8 mouse cellular contexts compared by ENCODE assay signal in the genomic region with DNA sequence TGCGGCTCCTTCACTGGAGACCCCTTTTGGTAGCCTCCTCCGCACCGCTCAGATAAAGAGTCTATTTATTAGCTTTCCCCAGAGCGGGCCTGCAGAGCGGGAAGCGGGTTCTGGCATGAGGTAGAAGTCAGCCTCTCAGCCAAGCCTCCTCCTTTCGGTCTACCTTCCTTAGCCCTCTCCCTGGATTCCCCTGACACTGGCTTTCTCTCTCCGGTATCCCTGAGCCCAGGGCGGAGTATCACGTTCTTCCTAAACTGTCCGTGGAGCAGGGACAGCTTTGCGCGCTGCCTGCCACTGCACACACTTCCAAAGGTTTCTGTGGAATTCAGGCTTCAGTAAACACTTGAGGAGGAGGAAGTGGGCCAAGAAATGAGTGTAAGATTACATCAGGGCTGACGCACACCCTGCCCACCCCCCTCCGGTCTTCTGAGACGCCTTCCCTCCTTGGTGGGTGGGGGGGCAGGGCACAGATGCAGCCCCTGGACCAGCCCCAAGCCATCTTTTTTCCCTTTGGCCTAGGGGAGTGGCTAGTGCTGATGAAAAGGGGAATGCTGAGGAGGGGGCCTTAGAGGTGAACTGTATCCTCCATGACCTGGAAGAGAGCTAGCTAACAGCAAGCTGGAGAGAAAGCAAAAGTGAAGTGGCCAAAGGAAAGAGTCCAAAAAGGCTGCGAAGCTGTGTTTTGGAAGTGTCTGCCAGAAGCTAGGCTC. TPM values are rescaled to one million over a fixed set of nuclear protein-coding genes. Genes with fewer than 3 reads are reported as not detected.
DNase-seq lines count a peak whose midpoint lies in the region; ATAC-seq and TF ChIP-seq lines count a peak whose summit lies in the region.

No protein-coding gene starts in this region.

- H3K27ac ChIP-seq in bone marrow macrophage, adult 2 months (ENCODE audit: insufficient read depth, low read depth, low read length): peak overlapping the region; percentile 49
- H3K27ac ChIP-seq in hindbrain, embryonic 16.5 days (ENCODE audit: low read depth, low read length): peak overlapping the region; percentile 40
- peak overlapping the region; percentile 45; the same call in 1 of the 2 replicates for H3K27ac ChIP-seq in liver, embryonic 16.5 days (ENCODE audit: low read length)
- H3K27ac ChIP-seq in olfactory bulb, adult 2 months (ENCODE audit: insufficient read depth, low read depth, low read length): peak overlapping the region; percentile 48

- no peak for TF ChIP-seq CTCF in bone marrow macrophage, adult 2 months (IDR thresholded peaks at IDR 0.05; ENCODE audit: low read depth, low read length)
- no peak for TF ChIP-seq CTCF in olfactory bulb, adult 2 months (IDR thresholded peaks at IDR 0.05; ENCODE audit: insufficient read depth, low read depth, low read length)

- H3K4me2 ChIP-seq in hindbrain, embryonic 16.5 days (ENCODE audit: low read length): peak overlapping the region; percentile 18
- no peak overlapping the region for H3K4me2 ChIP-seq in liver, embryonic 16.5 days (ENCODE audit: low read depth, low read length)

- peak; percentile 70 for ATAC-seq in hindbrain, embryonic 16.5 days
- ATAC-seq in liver, embryonic 16.5 days (ENCODE audit: low read depth): no peak

- DNase-seq in 3134 (ENCODE audit: extremely low read depth, insufficient read length, low spot score): peak; percentile 58
- DNase-seq in gastrocnemius, postnatal 14 days: peak; percentile 61
- DNase-seq in thymus, postnatal 4 days: no peak
- DNase-seq in left cerebral cortex, adult 11 months (ENCODE audit: low spot score): no peak

- 11% methylated on average over 17 of the region's 17 CpGs for WGBS in hindbrain, embryonic 16.5 days
- WGBS in liver, embryonic 16.5 days (ENCODE audit: insufficient replicate concordance): 48% methylated on average over 17 of the region's 17 CpGs
- 19% methylated on average over 17 of the region's 17 CpGs for WGBS in olfactory bulb, adult 2 months

- peak overlapping the region; percentile 2 for H3K9ac ChIP-seq in hindbrain, embryonic 16.5 days (ENCODE audit: low read depth, low read length)
- H3K9ac ChIP-seq in liver, embryonic 16.5 days (ENCODE audit: low read depth, low read length): no peak overlapping the region

- intact Hi-C loops in gastrocnemius, postnatal 14 days (cut with DNase I; ENCODE audit: low total_unique reads): no loop called here

- H3K4me1 ChIP-seq in bone marrow macrophage, adult 2 months (ENCODE audit: control insufficient read depth, insufficient read depth, low read length): peaks cover 54% of the 10 kb centered on the region
- H3K4me1 ChIP-seq in hindbrain, embryonic 16.5 days (ENCODE audit: control insufficient read depth, insufficient read depth, low read depth, low read length): peaks cover 16% of the 10 kb centered on the region
- H3K4me1 ChIP-seq in liver, embryonic 16.5 days (ENCODE audit: control insufficient read depth, low read depth, low read length): peaks cover 37% of the 10 kb centered on the region
- peaks cover 28% of the 10 kb centered on the region for H3K4me1 ChIP-seq in olfactory bulb, adult 2 months (ENCODE audit: control insufficient read depth, insufficient read depth, low read length)

- no peak overlapping the region for H3K4me3 ChIP-seq in bone marrow macrophage, adult 2 months (ENCODE audit: insufficient read depth, low read length)
- H3K4me3 ChIP-seq in hindbrain, embryonic 16.5 days (ENCODE audit: low read length): no peak overlapping the region
- H3K4me3 ChIP-seq in liver, embryonic 16.5 days (ENCODE audit: low read depth, low read length): no peak overlapping the region
- H3K4me3 ChIP-seq in olfactory bulb, adult 2 months (ENCODE audit: insufficient read depth, low read depth, low read length): no peak overlapping the region

- no peaks in the 10 kb centered on the region for H3K36me3 ChIP-seq in hindbrain, embryonic 16.5 days (ENCODE audit: control insufficient read depth, insufficient read depth, low read length)
- no peaks in the 10 kb centered on the region for H3K36me3 ChIP-seq in liver, embryonic 16.5 days (ENCODE audit: control insufficient read depth, insufficient read depth)

- H3K9me3 ChIP-seq in hindbrain, embryonic 16.5 days (ENCODE audit: control insufficient read depth, low read length): no peaks in the 10 kb centered on the region
- H3K9me3 ChIP-seq in liver, embryonic 16.5 days (replicated peaks; ENCODE audit: control insufficient read depth, low read length): no peaks in the 10 kb centered on the region

- TF ChIP-seq POLR2A in bone marrow macrophage, adult 2 months (IDR thresholded peaks at IDR 0.05; ENCODE audit: borderline replicate concordance, low read depth, low read length): no peak
- TF ChIP-seq POLR2A in olfactory bulb, adult 2 months (IDR thresholded peaks at IDR 0.05; ENCODE audit: insufficient read depth, low read depth, low read length): 0 out of 2 replicates have a peak, but pooled peaks have one; percentile 22

- no peaks in the 10 kb centered on the region for H3K27me3 ChIP-seq in hindbrain, embryonic 16.5 days (replicated peaks; ENCODE audit: control insufficient read depth, insufficient read depth, low read length)
- no peaks in the 10 kb centered on the region for H3K27me3 ChIP-seq in liver, embryonic 16.5 days (ENCODE audit: control insufficient read depth, insufficient read depth, low read depth, low read length)

RNA-seq across cellular contexts. Expression of gene Ptp4a2, which starts 15.7 kb away (rescaled TPM):
- 365 TPM in 2 replicates for polyA plus RNA-seq in bone marrow macrophage, adult 2 months (2012; ENCODE audit: insufficient read depth, insufficient read length, missing spikeins)
- 100 to 1,000 TPM; 515 to 580 TPM for total RNA-seq in gastrocnemius, postnatal 14 days (2021)
- polyA plus RNA-seq in hindbrain, embryonic 16.5 days (2015; fragmentation: Nextera tagmentation; extraction: Ambion mirVana): 217 and 224 TPM in 2 replicates
- 143 and 159 TPM in 2 replicates for polyA plus RNA-seq in liver, embryonic 16.5 days (2015; fragmentation: Nextera tagmentation; extraction: Ambion mirVana)
- 96.3 and 259 TPM in 2 replicates for polyA plus RNA-seq in olfactory bulb, adult 2 months (2012; ENCODE audit: insufficient read depth, insufficient read length, low replicate concordance, missing spikeins)

RNA-seq across cellular contexts. Expression of gene Khdrbs1, which starts 53.2 kb away (rescaled TPM):
- 67.0 and 67.1 TPM in 2 replicates for polyA plus RNA-seq in bone marrow macrophage, adult 2 months (2012; ENCODE audit: insufficient read depth, insufficient read length, missing spikeins)
- total RNA-seq in gastrocnemius, postnatal 14 days (2021): 10 to 100 TPM; 31.7 to 34.7 TPM
- polyA plus RNA-seq in hindbrain, embryonic 16.5 days (2015; fragmentation: Nextera tagmentation; extraction: Ambion mirVana): 96.3 and 104 TPM in 2 replicates
- polyA plus RNA-seq in liver, embryonic 16.5 days (2015; fragmentation: Nextera tagmentation; extraction: Ambion mirVana): 19.6 and 20.2 TPM in 2 replicates
- 153 and 170 TPM in 2 replicates for polyA plus RNA-seq in olfactory bulb, adult 2 months (2012; ENCODE audit: insufficient read depth, insufficient read length, low replicate concordance, missing spikeins)

Comparison
In these comparisons a context has a peak if more than half of its experiments do, and no peak if none do; other contexts are left out.
1. DNase-seq: peak in 3134 (single experiment) and gastrocnemius, postnatal 14 days (single experiment); none in thymus, postnatal 4 days (single experiment) and left cerebral cortex, adult 11 months (single experiment).
2. Peak in every context shown above with its lines, with median percentiles within 50 percentile points of each other: H3K27ac ChIP-seq.